Mouse (Mus musculus) cerebellum, postnatal 14 days (tissue): Measurements from ENCODE around the gene Olfr448.

ENCODE experiments used
- DNase-seq, 2 experiments: peaks; one replicate each; pipeline ENCODE4 v3.0.0; 2021; ENCODE audit warnings: mixed read lengths in 2 of 2

The Olfr448 gene

DNA sequence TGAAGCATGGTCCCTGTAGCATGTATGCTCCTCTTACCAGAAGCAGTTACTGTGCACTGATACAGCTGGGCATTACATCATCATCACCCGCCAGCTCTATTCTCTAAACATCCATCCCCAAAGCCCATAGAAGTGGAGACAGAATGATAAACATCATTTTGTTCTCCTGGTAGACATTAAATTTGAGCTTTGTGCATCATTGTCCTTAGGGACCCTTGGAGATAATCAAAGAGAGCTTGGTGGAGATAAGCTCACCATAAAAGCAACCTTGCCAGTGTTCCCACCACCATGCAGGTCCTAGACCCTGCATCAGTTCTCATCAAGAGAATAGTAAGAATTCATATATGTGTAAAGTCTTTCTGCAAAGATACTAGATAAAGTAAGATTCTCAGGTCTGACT, at the start of gene Olfr448:
Gene Olfr448, plus strand, starts transcription at position 301 of the 400 bp plus-strand sequence.
- no peak for DNase-seq

DNA sequence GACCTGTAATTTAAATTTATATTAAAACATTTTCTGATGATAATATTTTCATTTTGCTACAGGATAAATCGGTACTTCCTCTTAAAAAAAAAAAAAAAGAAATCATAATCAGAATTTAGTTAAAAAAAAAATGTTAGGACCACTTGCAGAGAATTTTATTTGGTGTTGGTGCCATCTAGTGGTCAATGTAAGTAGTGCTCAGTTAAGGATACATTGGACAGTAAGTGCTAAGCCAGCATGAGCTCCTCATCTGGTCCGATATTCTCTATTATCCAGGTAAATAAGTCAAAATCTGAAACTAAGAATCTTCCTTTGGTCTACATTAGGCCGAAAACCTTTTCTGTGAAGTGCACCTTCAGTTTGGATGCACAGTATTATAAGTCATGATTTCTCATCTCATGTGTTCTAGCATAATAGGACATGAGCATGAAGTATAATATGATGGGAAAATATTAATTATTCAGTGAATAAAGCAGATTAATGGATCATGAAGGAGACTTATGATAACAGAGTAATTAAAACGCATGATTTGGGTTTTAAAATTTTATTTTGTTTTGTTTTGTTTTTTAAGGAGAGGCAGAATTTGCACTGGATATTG, 29.9 kb upstream of the Olfr448 start:
- peak; percentile 59 to 70 for DNase-seq

DNA sequence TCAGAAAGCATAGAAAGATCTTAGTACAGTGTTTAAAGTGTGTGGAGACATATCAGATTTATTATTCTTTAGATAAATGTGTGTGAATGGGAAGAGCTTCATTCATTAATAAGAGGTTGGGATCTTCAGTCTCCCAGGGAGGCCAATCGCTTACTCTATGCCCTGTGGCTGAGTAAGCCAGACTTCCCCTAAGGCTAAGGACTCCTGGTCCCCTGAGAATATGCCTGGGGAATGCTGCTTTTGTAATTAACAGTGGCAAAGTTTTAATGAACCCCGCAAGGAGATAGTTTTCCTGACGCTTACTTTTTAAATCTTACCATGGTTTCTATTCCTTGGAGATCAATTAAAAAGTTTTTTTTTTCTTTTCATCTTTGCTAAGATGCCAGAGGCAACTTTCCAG, 20.5 kb upstream of the Olfr448 start:
- DNase-seq = no peak

DNA sequence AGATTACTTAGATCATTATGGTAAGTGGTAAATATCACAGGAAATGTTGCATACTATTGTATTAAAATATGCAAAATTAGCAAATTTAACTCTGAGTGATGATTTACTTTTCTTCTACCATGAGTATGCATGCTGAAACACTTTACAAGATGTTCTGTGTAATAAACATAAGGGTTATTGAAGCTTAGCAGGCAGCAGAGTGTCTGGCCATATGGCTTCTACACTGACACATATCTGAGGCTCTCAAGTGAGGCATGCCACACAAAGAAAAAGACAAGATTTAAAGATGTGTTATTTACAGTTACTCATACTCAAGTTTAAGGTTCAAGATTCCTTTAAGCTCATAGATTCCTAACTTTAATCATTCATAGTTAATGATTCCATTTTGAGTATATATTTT, 13.9 kb upstream of the Olfr448 start:
- DNase-seq = no peak

DNA sequence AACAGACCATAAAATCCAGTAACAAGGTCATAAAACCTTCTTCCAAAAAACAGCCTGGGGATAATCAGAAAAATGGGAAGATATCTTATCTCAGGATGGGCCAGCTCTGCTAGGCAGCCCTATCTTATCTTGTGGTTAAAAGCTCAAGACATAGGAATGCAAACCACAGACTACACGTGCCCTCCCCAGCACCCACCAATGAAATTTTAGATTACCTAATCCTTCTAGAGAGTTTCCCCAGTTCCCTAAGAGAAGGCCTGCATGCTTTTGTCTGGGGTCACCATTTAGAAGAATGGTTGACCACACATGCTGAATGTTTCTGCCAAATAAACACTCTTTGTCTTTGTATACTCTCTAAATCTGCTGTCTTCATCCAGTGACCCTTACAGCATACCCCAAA, 10.1 kb downstream of the Olfr448 start:
- DNase-seq = no peak

DNA sequence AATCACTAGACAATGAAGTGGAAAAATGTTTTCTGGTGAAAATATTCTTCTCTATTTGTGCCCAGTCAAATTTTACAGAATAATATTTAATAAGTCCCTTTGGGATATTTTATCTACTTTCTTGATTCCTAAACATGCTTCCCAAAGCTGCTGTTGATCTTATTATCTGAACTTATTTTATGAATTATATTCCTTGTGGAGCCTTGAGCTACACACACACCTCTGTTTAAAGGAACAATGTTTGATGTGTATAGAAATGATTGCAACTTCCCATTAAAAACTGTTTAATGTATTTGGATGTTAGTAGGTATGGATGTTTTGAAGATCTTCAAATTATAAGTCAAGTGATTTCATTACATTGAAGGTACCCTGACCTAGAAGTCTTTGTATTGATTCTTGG, 18.3 kb downstream of the Olfr448 start, which contains the start of gene Olfr447:
Gene Olfr447, plus strand, starts transcription at position 301 of the 400 bp plus-strand sequence.
- no peak for DNase-seq

DNA sequence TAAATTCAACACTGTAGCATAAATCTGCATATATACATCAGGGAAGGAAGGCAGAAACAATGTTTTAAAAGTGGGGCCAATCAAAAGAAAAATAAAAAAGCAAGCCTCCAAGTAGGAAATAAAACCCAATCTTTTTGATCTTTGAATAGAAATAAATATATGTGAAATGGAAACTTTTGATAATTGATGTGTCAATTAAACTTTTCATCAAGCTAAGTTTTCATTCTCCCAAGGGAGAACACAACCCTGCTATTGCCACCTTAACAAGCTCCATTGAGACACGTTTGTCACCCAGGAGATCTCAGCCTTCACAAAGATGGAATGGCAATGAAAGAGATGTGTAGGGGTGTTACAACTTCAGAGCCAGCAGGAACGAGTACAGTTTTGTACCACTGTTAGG, 30.8 kb downstream of the Olfr448 start, which contains the start of gene Olfr446:
Gene Olfr446, plus strand, starts transcription at position 301 of the 400 bp plus-strand sequence.
- no peak for DNase-seq
